Mouse (Mus musculus) lung, adult 2 months (tissue): ENCODE results near the gene E2f8.

Source experiments
- CTCF ChIP-seq: fragments of 200-500 bp; IDR thresholded peaks from 2 replicates; pipeline ENCODE4 v1.5.1; 2011; ENCODE audit warnings: mild to moderate bottlenecking, low read length, control low read depth; ENCODE audit not compliant: insufficient read depth
- POLR2A ChIP-seq: fragments of 200-500 bp; IDR thresholded peaks from 2 replicates; pipeline ENCODE4 v1.6.1; 2011; ENCODE audit warnings: low read depth, mild to moderate bottlenecking, control low read depth, low read length, borderline replicate concordance; ENCODE audit errors: extremely low read depth

DNA sequence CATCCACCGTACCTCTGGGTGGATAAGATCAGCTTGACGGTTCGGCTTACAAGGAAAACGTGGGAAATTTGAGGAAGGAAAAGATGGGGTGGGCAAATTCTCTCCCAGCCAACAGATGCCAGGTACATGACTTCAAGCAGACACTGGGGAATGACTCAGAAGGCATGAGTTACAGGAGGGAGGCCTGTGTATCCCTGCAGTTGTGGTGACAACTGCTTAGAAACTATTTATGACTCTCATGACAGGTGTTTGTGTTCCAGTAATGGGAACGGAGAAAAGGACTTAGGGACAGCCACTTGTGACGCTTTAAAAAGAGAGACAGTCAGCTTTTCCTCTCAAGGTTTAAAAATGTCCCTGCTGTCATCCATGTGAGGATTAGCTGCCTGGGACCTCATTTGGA lies 11.3 kb downstream of the E2f8 start:
- TF ChIP-seq CTCF (no peak), POLR2A (no peak)
